Mouse (Mus musculus) MEL-GATA-1-ER (cell line): Measurements from ENCODE around the gene Cwh43.
"Not testable (repeated sequence)": the region's sequence is repeated elsewhere in the genome, so short reads cannot be mapped to it uniquely, and the experiment has no call there.

Experiments
- DNase-seq: peaks from one replicate; pipeline ENCODE4 v3.0.0-alpha.2; 2012; ENCODE audit warnings: low read depth; ENCODE audit errors: extremely low read depth

The Cwh43 gene

DNA sequence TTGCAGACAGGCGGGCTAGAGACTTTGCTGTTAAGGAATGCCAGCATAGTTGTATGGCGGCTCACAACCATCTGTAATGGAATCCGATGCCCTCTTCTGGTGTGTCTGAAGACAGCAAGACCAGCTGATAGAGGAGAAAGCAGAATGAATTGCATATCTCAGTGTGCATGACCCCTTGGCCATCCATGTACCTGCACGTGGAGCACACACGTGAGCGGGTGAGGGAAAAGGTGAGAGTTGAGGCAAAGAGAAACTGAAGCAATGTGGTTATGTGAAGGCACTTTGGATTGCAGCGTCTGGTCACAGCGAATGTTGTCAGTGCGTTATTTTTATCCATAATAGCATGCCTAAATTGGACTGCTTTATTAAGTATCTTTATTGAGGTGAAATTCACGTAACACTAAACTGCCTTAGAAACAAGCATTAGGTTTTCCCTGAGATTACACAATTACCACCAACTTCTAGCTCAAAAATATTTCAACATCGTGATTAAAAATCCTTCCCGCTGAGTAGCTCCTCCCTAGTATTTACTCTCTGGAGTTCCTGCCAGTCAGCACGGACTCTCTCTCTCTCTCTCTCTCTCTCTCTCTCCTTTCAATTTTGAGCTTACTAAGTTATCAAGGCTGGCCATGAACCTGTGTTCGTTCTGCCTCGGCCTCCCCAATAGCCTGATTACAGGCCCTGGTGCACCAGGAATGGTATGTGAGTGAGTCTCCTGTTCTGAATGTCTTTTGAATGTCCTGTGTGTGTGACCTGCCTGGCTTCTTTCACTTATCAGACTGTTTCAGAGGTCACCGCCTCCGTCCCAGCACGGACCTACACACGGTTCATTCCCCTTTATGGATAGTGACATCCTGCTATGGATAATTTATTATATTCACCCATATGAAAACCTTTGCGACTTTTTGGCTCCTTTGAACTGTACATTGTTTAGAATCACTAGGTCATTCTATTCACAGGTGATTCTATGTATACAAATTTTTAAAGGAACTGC is 68.8 kb downstream of the Cwh43 start:
- DNase-seq, result no peak

- no peak for DNase-seq
Observed at GRCm38 (mm10) chr5:73480700-73481099, 74.8 kb downstream of the Cwh43 start, which contains the start of gene Dcun1d4. Dcun1d4 (plus strand) TSS chr5:73481000.

DNA sequence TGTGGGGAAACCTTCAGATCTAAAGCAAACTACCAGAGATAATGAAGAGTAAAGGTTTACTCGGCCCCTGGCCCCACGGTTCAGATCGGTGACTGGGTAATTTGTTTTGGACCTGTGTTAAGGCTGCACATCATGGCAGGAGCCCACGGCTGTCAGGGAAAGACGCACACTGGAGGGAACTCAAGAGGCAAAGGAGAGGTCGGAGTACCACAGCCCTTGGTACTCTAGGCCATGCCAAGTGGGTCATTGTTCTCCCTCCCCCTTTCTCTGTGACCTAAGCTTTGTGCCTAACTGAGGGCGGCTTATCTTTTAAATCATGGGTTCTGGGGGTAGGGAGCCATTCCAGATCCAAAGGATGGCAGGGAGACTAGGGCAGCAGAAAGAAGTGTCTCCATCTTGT is 75.5 kb downstream of the Cwh43 start:
- DNase-seq, result no peak

DNA sequence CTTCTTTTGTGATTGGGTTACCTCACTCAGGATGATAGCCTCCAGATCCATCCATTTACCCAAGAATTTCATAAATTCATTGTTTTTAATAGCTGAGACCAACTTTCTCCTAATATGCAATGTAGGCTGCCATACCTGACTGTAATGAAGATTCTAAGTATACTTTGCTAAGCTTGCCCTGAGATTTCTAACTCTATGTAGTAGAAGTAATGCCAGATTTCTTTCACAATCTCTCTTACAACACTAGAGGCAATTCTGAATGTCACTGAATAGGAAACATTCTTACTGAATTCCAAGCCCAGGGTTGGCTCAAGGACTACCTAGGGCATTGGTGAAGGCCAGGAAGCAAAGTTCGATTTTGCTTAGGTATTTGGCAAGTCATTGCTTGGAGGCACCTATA is 76.5 kb downstream of the Cwh43 start:
- not testable (repeated sequence) for DNase-seq

DNA sequence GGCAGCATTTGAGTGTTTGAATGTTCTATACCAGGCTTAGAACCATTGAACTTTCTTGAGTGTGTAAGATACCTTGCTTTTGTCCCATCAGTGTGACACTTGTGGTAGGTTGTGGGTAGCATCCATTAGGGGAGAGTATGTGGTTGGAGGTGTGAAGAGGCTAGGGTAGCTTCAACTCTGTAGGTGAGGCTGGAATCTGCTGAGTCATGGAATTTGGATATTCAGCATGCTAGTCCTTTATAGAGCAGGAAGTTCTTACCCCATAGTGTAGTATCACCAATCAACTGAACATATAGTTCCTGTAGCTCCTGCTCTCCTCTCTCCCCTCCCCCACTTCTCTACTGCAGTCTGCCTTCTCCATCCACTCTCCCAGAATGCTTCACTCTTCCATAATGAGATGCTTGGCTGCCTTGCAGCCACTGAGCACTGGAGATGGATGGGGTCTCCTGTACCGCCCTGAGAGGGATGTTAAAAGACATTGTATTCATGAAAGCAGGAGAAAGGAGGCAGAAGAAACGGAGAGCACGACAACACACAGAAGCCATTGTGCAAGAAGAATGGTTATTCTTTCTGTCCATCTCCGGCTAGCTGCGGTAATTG is 78.2 kb downstream of the Cwh43 start:
- DNase-seq, result no peak

DNA sequence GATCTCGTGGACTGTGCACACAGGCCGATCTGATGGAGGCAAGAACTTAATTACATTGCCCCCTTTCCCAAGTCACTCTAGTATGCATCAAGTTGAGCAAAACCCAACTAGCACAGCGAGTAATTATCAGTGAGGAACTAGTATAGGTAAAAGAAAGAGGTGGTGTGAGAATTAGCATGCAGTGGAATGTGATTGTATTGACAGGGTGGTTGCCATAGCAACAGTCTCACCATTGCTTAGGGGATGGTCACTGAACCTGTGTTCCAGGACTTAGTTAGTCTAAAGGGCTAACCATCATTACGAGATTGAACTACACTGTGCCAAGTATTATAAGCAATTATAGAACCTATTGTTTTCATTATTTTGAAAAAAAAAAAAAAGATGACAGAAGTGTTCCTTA is 80.6 kb downstream of the Cwh43 start:
- DNase-seq, result no peak

GRCm38 (mm10) chr5:73489915-73490314 is 84.0 kb downstream of the Cwh43 start:
- no peak for DNase-seq

DNA sequence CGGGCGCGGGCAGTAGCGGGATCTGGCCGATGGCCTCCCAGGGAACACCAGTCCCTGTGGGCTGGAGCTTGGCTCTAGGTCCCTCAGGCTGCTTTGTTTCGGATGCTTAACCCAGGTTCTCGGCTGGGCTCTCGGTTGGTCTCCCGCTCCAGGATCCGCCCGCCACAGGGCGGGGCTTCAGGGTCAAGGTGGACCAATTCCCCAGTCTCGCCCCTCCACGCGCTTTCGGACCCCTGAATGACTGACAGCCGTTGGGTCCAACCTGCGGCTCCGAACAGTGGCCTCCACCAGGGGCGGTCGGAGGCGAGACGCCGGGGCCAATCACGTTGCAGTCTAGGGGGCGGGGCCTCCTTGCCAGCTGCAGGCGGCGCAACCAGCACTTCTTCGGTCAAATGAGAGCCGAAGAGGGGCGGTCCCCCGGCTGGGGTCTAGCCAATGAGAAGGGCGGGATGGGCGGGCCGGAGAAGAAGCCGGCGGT is 84.8 kb downstream of the Cwh43 start:
- DNase-seq, result peak; percentile 95

DNA sequence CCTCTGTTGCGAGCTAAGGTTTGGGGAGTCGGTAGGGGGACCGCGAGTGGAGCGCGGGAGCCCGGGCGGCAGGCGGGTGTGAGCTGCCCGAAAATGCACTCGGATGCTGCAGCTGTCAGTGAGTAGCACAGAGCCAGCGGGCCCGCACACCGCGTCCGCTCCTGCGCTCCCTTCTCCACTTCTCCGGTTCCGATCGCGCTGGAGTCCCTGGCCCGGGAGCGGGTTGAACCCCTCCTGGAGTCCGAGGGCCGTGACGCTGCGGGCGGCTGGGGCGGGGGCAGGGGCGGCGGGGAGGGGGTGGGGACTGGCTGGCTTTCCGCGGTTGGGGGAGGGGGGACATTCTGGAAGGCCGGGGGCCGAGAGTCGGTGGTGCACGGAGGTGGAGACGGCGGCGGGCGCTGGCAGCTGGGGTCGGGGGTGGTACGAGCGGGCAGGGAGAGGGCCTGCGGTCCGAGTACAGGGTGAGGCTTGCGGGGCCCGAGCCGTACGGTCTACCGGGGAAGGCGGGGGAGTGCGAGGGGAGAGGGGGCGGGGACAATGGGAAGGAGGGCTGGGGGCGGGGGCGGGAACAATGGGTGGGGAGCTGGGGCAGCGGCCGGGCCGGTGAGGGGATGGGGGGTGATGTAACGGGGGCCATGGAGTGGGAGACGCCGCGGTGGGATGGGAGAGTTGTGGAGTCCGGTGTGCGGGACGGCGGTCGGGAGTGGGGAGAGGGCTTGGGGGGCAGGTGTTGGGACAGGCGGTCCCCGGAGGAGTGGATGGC is 85.4 kb downstream of the Cwh43 start:
- DNase-seq, result no peak

GRCm38 (mm10) chr5:73491837-73492720 is 86.2 kb downstream of the Cwh43 start:
- DNase-seq, result peak; percentile 82

- no peak for DNase-seq
Observed at GRCm38 (mm10) chr5:73497401-73497800, 91.5 kb downstream of the Cwh43 start.

DNA sequence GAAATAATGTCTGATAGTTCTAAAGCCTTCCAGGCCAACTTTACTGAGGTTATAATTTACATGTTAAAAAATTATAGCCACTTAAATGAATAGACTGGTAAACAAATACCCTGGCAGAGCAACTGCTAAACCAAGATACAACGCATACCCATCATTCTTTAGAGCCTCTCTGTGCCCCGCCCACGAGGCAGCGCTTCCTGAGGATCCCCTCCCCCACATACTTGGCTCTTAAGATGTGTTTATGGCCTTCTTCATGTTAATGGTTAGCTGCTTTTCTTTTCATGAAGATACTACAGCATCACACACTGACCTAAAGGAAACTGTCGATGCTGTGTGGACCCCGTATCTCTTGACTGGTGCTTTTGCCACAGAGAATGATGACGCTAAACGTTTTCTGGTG is 92.7 kb downstream of the Cwh43 start:
- DNase-seq, result no peak

- no peak for DNase-seq
Observed at GRCm38 (mm10) chr5:73500867-73501440, 95.1 kb downstream of the Cwh43 start.

DNA sequence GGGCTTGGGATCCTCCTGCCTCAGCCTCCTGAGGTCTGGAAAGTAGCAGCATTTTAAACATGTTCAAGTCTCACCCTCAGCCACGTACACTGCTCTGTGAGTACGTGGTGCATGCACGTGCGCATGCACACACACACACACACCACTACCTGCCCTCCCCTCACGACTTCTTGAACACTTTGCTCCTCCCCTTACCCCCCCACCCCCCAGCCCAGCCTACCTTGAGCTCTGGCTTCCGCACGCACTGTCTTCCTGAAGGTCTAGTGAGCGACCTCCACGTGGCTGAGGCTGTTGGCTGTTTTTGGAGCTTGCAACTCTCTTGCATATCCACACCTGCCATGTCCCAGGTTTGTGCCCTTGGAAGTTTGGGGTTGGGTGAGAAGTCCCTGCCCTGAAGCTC is 96.5 kb downstream of the Cwh43 start:
- no peak for DNase-seq
